Comparison of ENCODE assay signal across 8 mouse cellular contexts in the genomic region with DNA sequence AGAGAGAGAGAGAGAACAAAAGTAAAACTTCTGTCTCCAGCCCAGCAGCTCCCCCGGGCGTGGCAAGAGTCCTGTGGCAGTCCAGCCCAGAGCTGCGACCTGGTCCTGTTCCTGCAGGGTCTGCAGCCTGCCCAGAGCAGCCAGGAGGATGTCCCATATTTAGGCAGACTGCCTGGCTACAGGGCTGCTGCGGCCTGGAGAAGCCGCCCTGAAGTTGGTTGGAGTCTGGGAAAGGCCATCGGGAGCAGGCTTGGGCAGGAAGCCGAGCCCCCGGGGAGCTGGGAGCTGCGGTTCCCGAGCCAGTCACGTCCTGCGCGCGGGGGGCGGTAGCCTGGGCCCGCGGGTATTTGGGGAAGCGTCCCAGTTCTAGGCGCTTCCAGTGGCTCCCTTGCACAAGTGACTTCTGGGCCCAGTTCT. TPM values are rescaled to one million over a fixed set of nuclear protein-coding genes. Genes with fewer than 3 reads are reported as not detected.
DNase-seq lines count a peak whose midpoint lies in the region; ATAC-seq and TF ChIP-seq lines count a peak whose summit lies in the region.

Gng11 (plus strand) TSS at position 15 of the 417 bp plus-strand sequence.

- peaks cover 5% of the 10 kb centered on the region; the same call in 1 of the 2 replicates for H3K4me1 ChIP-seq in embryonic fibroblast, embryonic 13.5 days (ENCODE audit: control insufficient read depth, insufficient read depth, low read length)
- H3K4me1 ChIP-seq in heart, embryonic 11.5 days (ENCODE audit: control insufficient read depth, insufficient read depth, low read length) = no peaks in the 10 kb centered on the region
- 0 out of 2 replicates have a peak, but pooled peaks cover 3% of the 10 kb centered on the region for H3K4me1 ChIP-seq in kidney, embryonic 14.5 days (ENCODE audit: control insufficient read depth, insufficient read depth, low read length)
- H3K4me1 ChIP-seq in limb, embryonic 15.5 days = peaks cover 18% of the 10 kb centered on the region
- H3K4me1 ChIP-seq in midbrain, embryonic 14.5 days (ENCODE audit: control insufficient read depth, insufficient read depth, low read length) = 0 out of 2 replicates have a peak, but pooled peaks cover 4% of the 10 kb centered on the region
- peaks cover 9% of the 10 kb centered on the region for H3K4me1 ChIP-seq in stomach, embryonic 16.5 days (ENCODE audit: control insufficient read depth, insufficient read depth, low read length)

- H3K36me3 ChIP-seq in heart, embryonic 11.5 days (ENCODE audit: control insufficient read depth, insufficient read depth, low read length) = no peaks in the 10 kb centered on the region
- H3K36me3 ChIP-seq in kidney, embryonic 14.5 days (ENCODE audit: control insufficient read depth, insufficient read depth, low read length) = no peaks in the 10 kb centered on the region
- no peaks in the 10 kb centered on the region for H3K36me3 ChIP-seq in limb, embryonic 15.5 days
- no peaks in the 10 kb centered on the region for H3K36me3 ChIP-seq in midbrain, embryonic 14.5 days (ENCODE audit: control insufficient read depth, insufficient read depth, low read length)
- no peaks in the 10 kb centered on the region; the same call in 1 of the 2 replicates for H3K36me3 ChIP-seq in stomach, embryonic 16.5 days (ENCODE audit: control insufficient read depth, insufficient read depth, low read length)

- H3K9ac ChIP-seq in heart, embryonic 11.5 days (ENCODE audit: low read depth, low read length) = peak within 1 kb of the TSS; percentile 87
- peak within 1 kb of the TSS; percentile 77 for H3K9ac ChIP-seq in kidney, embryonic 14.5 days (ENCODE audit: low read depth, low read length)
- H3K9ac ChIP-seq in limb, embryonic 15.5 days = peak within 1 kb of the TSS; percentile 52
- H3K9ac ChIP-seq in midbrain, embryonic 14.5 days (replicated peaks; ENCODE audit: low read length) = peak within 1 kb of the TSS; percentile 13; the same call in 1 of the 2 replicates
- H3K9ac ChIP-seq in stomach, embryonic 16.5 days (ENCODE audit: low read length) = peak within 1 kb of the TSS; percentile 85

- no peak for TF ChIP-seq CTCF in embryonic fibroblast, embryonic 13.5 days (IDR thresholded peaks at IDR 0.05; ENCODE audit: borderline replicate concordance, insufficient read depth, low read length)

- no peaks in the 10 kb centered on the region for H3K27me3 ChIP-seq in heart, embryonic 11.5 days (ENCODE audit: control insufficient read depth, insufficient read depth, low read length)
- no peaks in the 10 kb centered on the region for H3K27me3 ChIP-seq in kidney, embryonic 14.5 days (ENCODE audit: control insufficient read depth, insufficient read depth, low read length)
- H3K27me3 ChIP-seq in limb, embryonic 15.5 days = no peaks in the 10 kb centered on the region
- H3K27me3 ChIP-seq in midbrain, embryonic 14.5 days (ENCODE audit: control insufficient read depth, insufficient read depth, low read length) = no peaks in the 10 kb centered on the region
- no peaks in the 10 kb centered on the region for H3K27me3 ChIP-seq in stomach, embryonic 16.5 days (ENCODE audit: control insufficient read depth, insufficient read depth, low read length)

- 1% methylated on average over 19 of the region's 19 CpGs for WGBS in heart, embryonic 11.5 days (ENCODE audit: insufficient replicate concordance)
- WGBS in kidney, embryonic 14.5 days = under 1% methylated on average over 19 of the region's 19 CpGs
- WGBS in limb, embryonic 15.5 days = 1% methylated on average over 19 of the region's 19 CpGs
- 3% methylated on average over 18 of the region's 19 CpGs for WGBS in midbrain, embryonic 14.5 days
- WGBS in stomach, embryonic 16.5 days = under 1% methylated on average over 19 of the region's 19 CpGs

- peak; percentile 57 for TF ChIP-seq POLR2A in embryonic fibroblast, embryonic 13.5 days (IDR thresholded peaks at IDR 0.05; ENCODE audit: low read depth, low read length)

- peak; percentile 78 for ATAC-seq in heart, embryonic 11.5 days (replicated peaks; ENCODE audit: insufficient number of reproducible peaks, low FRiP score, low TSS enrichment)
- peak; percentile 93 for ATAC-seq in kidney, embryonic 14.5 days (ENCODE audit: low FRiP score, low TSS enrichment)
- ATAC-seq in limb, embryonic 15.5 days (ENCODE audit: insufficient number of reproducible peaks, low FRiP score, low TSS enrichment, low read depth) = peak; percentile 52; the same call in 1 of the 2 replicates
- ATAC-seq in midbrain, embryonic 14.5 days (ENCODE audit: low FRiP score, low TSS enrichment) = peak; percentile 50; the same call in 1 of the 2 replicates
- peak; percentile 88 for ATAC-seq in stomach, embryonic 16.5 days (ENCODE audit: insufficient read depth, low FRiP score)

- peak within 1 kb of the TSS; percentile 51 for H3K27ac ChIP-seq in embryonic fibroblast, embryonic 13.5 days (ENCODE audit: insufficient read depth, low read length)
- peak within 1 kb of the TSS; percentile 93 for H3K27ac ChIP-seq in heart, embryonic 11.5 days (ENCODE audit: low read depth, low read length)
- H3K27ac ChIP-seq in kidney, embryonic 14.5 days (ENCODE audit: low read depth, low read length) = peak within 1 kb of the TSS; percentile 74
- H3K27ac ChIP-seq in limb, embryonic 15.5 days = peak within 1 kb of the TSS; percentile 88
- H3K27ac ChIP-seq in midbrain, embryonic 14.5 days (replicated peaks; ENCODE audit: low read depth, low read length) = 0 out of 2 replicates have a peak within 1 kb of the TSS, but pooled peaks have one; percentile 6
- H3K27ac ChIP-seq in stomach, embryonic 16.5 days (ENCODE audit: low read length) = peak within 1 kb of the TSS; percentile 89

- DNase-seq in spleen, adult 18-20 months = peak; percentile 3 to 6
- no peak for DNase-seq in spleen, adult 12 weeks (ENCODE audit: low spot score)
- peak; percentile 56 for DNase-seq in midbrain, embryonic 14.5 days

- H3K9me3 ChIP-seq in heart, embryonic 11.5 days (replicated peaks; ENCODE audit: control insufficient read depth, low read length) = no peaks in the 10 kb centered on the region
- no peaks in the 10 kb centered on the region for H3K9me3 ChIP-seq in kidney, embryonic 14.5 days (ENCODE audit: control insufficient read depth, low read length)
- no peaks in the 10 kb centered on the region for H3K9me3 ChIP-seq in limb, embryonic 15.5 days
- no peaks in the 10 kb centered on the region for H3K9me3 ChIP-seq in midbrain, embryonic 14.5 days (ENCODE audit: control insufficient read depth, low read length)
- no peaks in the 10 kb centered on the region for H3K9me3 ChIP-seq in stomach, embryonic 16.5 days (replicated peaks; ENCODE audit: control insufficient read depth, low read length)

- H3K4me3 ChIP-seq in embryonic fibroblast, embryonic 13.5 days (ENCODE audit: insufficient read depth, low read length) = peak within 1 kb of the TSS; percentile 78
- H3K4me3 ChIP-seq in heart, embryonic 11.5 days (ENCODE audit: low read depth, low read length) = peak within 1 kb of the TSS; percentile 56
- H3K4me3 ChIP-seq in kidney, embryonic 14.5 days (ENCODE audit: low read length) = peak within 1 kb of the TSS; percentile 51
- peak within 1 kb of the TSS; percentile 51 for H3K4me3 ChIP-seq in limb, embryonic 15.5 days
- peak within 1 kb of the TSS; percentile 19; the same call in 1 of the 2 replicates for H3K4me3 ChIP-seq in midbrain, embryonic 14.5 days (replicated peaks; ENCODE audit: low read depth, low read length)
- peak within 1 kb of the TSS; percentile 61 for H3K4me3 ChIP-seq in stomach, embryonic 16.5 days (replicated peaks; ENCODE audit: low read length)

- H3K4me2 ChIP-seq in heart, embryonic 11.5 days = peak within 1 kb of the TSS; percentile 69
- peak within 1 kb of the TSS; percentile 72 for H3K4me2 ChIP-seq in kidney, embryonic 14.5 days (replicated peaks; ENCODE audit: low read depth, low read length)
- H3K4me2 ChIP-seq in limb, embryonic 15.5 days = peak within 1 kb of the TSS; percentile 73
- peak within 1 kb of the TSS; percentile 52 for H3K4me2 ChIP-seq in midbrain, embryonic 14.5 days (ENCODE audit: low read length)
- peak within 1 kb of the TSS; percentile 64 for H3K4me2 ChIP-seq in stomach, embryonic 16.5 days (ENCODE audit: low read depth, low read length)

RNA-seq across cellular contexts. Expression of gene Gng11, which starts in this region (rescaled TPM):
- polyA plus RNA-seq in embryonic fibroblast, embryonic 13.5 days (2011; ENCODE audit: insufficient read length, low read depth, missing spikeins) = 27.5 and 44.1 TPM in 2 replicates
- polyA plus RNA-seq in heart, embryonic 11.5 days (2014; fragmentation: Nextera tagmentation; extraction: Ambion mirVana) = 69.3 and 71.5 TPM in 2 replicates
- 71.7 and 96.9 TPM in 2 replicates for polyA plus RNA-seq in kidney, embryonic 14.5 days (2014; fragmentation: Nextera tagmentation; extraction: Ambion mirVana)
- 86.6 and 96.0 TPM in 2 replicates for polyA plus RNA-seq in limb, embryonic 15.5 days (2015; fragmentation: Nextera tagmentation; extraction: Ambion mirVana)
- polyA plus RNA-seq in midbrain, embryonic 14.5 days (2014; fragmentation: Nextera tagmentation; extraction: Ambion mirVana) = 15.4 and 24.5 TPM in 2 replicates
- 71.8 and 83.0 TPM in 2 replicates for polyA plus RNA-seq in stomach, embryonic 16.5 days (2015; fragmentation: Nextera tagmentation; extraction: Ambion mirVana)

Comparison
In these comparisons a context has a peak if more than half of its experiments do, and no peak if none do; other contexts are left out.
1. H3K27ac ChIP-seq: peak in every context shown above with its lines; median percentile 93 in heart, embryonic 11.5 days; 89 in stomach, embryonic 16.5 days; 88 in limb, embryonic 15.5 days; 74 in kidney, embryonic 14.5 days; 51 in embryonic fibroblast, embryonic 13.5 days; 6 in midbrain, embryonic 14.5 days.
2. H3K4me3 ChIP-seq: peak in every context shown above with its lines; median percentile 78 in embryonic fibroblast, embryonic 13.5 days; 61 in stomach, embryonic 16.5 days; 56 in heart, embryonic 11.5 days; 51 in kidney, embryonic 14.5 days; 51 in limb, embryonic 15.5 days; 19 in midbrain, embryonic 14.5 days.
3. H3K9ac ChIP-seq: peak in every context shown above with its lines; median percentile 87 in heart, embryonic 11.5 days; 85 in stomach, embryonic 16.5 days; 77 in kidney, embryonic 14.5 days; 52 in limb, embryonic 15.5 days; 13 in midbrain, embryonic 14.5 days.